Mouse (Mus musculus) neutrophil, adult 65 days (primary cell): ENCODE measurements around the gene Gabra3. TPM values are rescaled to one million over a fixed set of nuclear protein-coding genes. Genes with fewer than 3 reads are reported as not detected.

Experiments used
- total RNA-seq: library from RNA; stranded (reverse); gene quantifications from 2 replicates; pipeline ENCODE4 v1.2.4, GENCODE M21; 2023

Gabra3 gene
- total RNA-seq: not detected in 2 replicates

DNA sequence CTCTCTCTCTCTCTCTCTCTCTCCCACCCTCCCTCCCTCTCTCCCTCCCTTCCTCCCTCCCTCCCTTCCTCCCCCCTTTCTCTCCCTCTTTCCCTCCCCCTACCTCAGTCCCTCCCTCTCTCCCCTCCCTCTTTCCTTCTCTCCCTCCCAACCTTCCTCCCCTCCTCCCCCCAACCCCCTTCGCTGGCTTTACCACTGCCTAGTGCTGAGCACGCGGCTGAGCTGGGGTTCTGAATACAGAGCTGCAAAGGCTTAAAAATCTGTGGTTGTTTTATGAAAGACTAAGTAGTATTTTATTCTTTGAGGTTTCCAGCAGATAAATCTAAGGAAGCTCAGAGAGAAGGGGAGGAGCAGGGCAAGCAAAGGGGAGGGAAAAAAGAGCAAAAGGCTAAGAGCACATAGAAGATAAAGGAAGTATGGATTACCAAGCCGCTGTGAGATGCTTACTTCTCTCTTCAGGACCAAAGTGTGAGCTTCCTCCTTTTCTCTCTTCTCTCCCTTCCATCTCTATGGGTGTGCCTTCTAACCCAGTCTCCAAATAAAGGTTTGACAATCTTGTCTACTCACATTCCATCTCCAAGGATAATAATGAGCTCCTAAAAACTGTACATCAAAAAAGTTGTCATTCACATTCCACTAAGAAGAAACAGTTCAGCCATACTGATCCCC is at the start of gene Gabra3:
Gabra3 (minus strand) TSS at position 619 of the 669 bp plus-strand sequence.

DNA sequence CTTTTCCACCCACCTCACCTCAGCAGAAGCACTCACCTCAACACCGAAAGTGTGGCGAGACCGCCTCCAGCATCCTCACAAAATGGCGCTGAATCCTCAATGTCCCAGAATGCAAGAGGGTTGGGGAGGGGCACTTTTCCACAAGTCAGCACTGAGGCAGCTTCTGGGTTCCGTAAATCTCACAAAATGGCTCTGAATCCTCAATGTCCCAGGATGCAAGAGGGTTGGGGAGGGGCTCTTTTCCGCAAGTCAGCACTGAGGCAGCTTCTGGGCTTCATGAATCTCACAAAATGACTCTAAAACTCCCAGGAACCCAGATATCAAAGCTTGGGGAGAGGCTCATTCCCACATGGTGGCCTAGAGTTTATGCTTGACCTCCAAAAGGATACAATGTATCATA is 269.9 kb downstream of the Gabra3 start, which contains the start of gene Magea10:
Magea10 (minus strand) TSS at position 101 of the 400 bp plus-strand sequence.

Other genes starting within 250 kb of the Gabra3 start
- not detected in 2 replicates for gene Gabrq, start 168.3 kb upstream of the Gabra3 start, total RNA-seq